Mouse (Mus musculus): Measurements from ENCODE around the gene Nosip.

Nosip gene

GRCm38 (mm10) chr7:45062239-45062835 is at the start of gene Nosip, which contains the start of gene Prrg2:
Gene Nosip (plus strand): TSS chr7:45062429.
Gene Prrg2 (minus strand): TSS chr7:45062677.
- no peak for TF ChIP-seq GATA4 (IDR thresholded peaks at IDR 0.05; ENCODE audit: insufficient replicate concordance, low read length)

GRCm38 (mm10) chr7:45012824-45013223 is 49.4 kb upstream of the Nosip start:
- no peak for TF ChIP-seq GATA4 (IDR thresholded peaks at IDR 0.05; ENCODE audit: insufficient replicate concordance, low read length)

GRCm38 (mm10) chr7:45013366-45014095 is 48.7 kb upstream of the Nosip start:
- no peak for TF ChIP-seq GATA4 (IDR thresholded peaks at IDR 0.05; ENCODE audit: insufficient replicate concordance, low read length)

- no peak for TF ChIP-seq GATA4 (IDR thresholded peaks at IDR 0.05; ENCODE audit: insufficient replicate concordance, low read length)
These were observed 48.2 kb upstream of the Nosip start for GRCm38 (mm10) chr7:45014096-45014451.

GRCm38 (mm10) chr7:45015344-45015956 is 46.8 kb upstream of the Nosip start:
- TF ChIP-seq GATA4 (IDR thresholded peaks at IDR 0.05; ENCODE audit: insufficient replicate concordance, low read length), result no peak

GRCm38 (mm10) chr7:45015957-45016612 is 46.1 kb upstream of the Nosip start, which contains the start of gene Scaf1:
Gene Scaf1 (minus strand): TSS chr7:45016363.
- TF ChIP-seq GATA4 (IDR thresholded peaks at IDR 0.05; ENCODE audit: insufficient replicate concordance, low read length), result no peak

- TF ChIP-seq GATA4 (IDR thresholded peaks at IDR 0.05; ENCODE audit: insufficient replicate concordance, low read length), result no peak
These were observed 45.5 kb upstream of the Nosip start for GRCm38 (mm10) chr7:45016761-45017160.

- TF ChIP-seq GATA4 (IDR thresholded peaks at IDR 0.05; ENCODE audit: insufficient replicate concordance, low read length), result peak; percentile 59; the same call in 1 of the 2 replicates
These were observed 44.8 kb upstream of the Nosip start, which contains the start of gene Rras for GRCm38 (mm10) chr7:45017242-45018061. Gene Rras (plus strand): TSS chr7:45017961.

GRCm38 (mm10) chr7:45019031-45019571 is 43.1 kb upstream of the Nosip start:
- TF ChIP-seq GATA4 (IDR thresholded peaks at IDR 0.05; ENCODE audit: insufficient replicate concordance, low read length), result no peak; the same call in 1 of the 2 replicates

GRCm38 (mm10) chr7:45020225-45020624 is 42.0 kb upstream of the Nosip start:
- no peak for TF ChIP-seq GATA4 (IDR thresholded peaks at IDR 0.05; ENCODE audit: insufficient replicate concordance, low read length)

- no peak for TF ChIP-seq GATA4 (IDR thresholded peaks at IDR 0.05; ENCODE audit: insufficient replicate concordance, low read length)
These were observed 37.7 kb upstream of the Nosip start for GRCm38 (mm10) chr7:45024281-45025248.

- TF ChIP-seq GATA4 (IDR thresholded peaks at IDR 0.05; ENCODE audit: insufficient replicate concordance, low read length), result no peak
These were observed 36.5 kb upstream of the Nosip start for GRCm38 (mm10) chr7:45025601-45026220.

GRCm38 (mm10) chr7:45026256-45026655 is 36.0 kb upstream of the Nosip start:
- TF ChIP-seq GATA4 (IDR thresholded peaks at IDR 0.05; ENCODE audit: insufficient replicate concordance, low read length), result no peak
